Mouse (Mus musculus): ENCODE measurements around the gene Nek6.

Nek6 gene

DNA sequence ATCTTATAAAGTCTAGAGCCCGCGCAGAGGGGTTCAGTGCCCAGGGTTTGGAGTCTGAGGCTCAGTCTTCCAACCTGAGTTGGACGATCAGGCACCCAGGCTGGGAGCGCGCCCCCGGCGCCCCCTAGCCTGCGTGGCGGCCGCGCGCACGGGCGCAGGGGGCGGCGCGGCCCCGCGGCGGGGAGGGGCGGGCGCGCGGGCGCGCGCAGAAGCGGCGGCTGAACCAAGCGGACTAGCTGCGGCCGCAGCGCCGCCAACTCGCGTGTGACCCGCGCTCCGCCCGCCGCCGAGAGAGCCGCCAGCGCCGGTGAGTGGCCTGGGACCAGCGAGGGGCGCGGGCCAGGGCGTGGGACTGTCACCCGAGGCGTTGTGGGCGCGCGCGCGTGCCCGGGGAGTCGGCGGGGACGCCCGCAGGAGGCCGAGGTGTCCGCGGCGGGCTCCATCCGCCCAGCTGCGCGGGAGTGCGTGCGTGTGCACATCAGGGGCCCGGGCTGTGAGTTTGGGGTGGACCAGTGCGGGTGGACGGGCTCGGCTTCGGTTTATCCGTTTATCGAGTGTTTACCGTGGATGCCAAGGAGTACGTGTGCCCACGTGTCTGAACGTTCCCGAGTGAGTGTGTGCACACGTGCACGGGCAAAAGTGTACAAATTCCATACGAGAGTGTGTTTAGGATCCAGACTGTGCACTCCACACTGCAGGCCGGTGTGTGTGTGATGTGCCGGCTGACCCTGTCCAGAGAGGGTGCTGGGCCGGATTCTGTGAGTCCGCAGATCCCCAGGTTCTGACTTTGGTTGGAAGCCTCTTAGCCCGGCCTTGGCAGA lies at the start of gene Nek6:
Gene Nek6, plus strand, starts transcription at position 157 of the 821 bp plus-strand sequence.
- peak; percentile 77 for DNase-seq (ENCODE audit: extremely low spot score)

GRCm38 (mm10) chr2:38462323-38462722 lies 49.1 kb upstream of the Nek6 start:
- no peak for DNase-seq (ENCODE audit: extremely low spot score)

DNA sequence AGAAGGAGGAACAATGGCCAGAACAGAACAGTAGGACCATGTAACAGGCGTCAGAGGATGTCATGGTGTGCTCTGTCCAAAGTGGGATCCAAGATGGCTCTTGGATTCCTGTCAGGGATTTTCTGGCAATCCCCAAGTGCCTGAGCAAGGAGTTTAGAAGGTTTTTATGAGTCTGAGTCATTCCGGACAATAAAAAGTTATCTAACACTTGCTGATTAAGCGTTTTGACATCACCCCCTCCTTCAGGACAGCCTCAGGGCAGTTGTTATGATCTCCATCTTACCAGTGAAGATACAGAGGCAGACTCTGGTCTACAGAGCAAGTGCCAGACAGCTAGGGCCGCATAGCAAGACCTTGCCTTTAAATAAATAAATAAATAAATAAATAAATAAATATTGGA lies 42.6 kb upstream of the Nek6 start:
- DNase-seq (ENCODE audit: extremely low spot score): no peak

DNA sequence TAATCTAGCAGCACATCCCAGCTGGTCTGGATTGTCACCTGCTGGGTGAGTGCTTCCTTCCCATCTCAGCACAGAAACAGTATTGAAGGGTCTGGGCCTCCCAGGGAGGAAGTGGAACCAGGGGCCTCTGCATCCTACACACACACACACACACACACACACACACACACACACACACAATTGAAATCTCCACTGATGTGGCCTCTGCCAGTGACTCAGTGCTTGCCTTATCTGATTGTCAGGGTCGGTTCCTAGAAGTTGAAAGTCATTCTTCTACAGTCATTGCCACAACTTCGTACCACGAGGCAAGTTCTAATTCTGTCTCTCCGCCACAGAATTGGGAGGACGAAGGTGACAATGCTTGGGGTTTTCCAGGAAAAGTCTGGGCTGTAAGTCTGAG lies 39.7 kb upstream of the Nek6 start:
- no peak for DNase-seq (ENCODE audit: extremely low spot score)

- DNase-seq (ENCODE audit: extremely low spot score): no peak
Observed at GRCm38 (mm10) chr2:38472829-38473228, 38.6 kb upstream of the Nek6 start.

DNA sequence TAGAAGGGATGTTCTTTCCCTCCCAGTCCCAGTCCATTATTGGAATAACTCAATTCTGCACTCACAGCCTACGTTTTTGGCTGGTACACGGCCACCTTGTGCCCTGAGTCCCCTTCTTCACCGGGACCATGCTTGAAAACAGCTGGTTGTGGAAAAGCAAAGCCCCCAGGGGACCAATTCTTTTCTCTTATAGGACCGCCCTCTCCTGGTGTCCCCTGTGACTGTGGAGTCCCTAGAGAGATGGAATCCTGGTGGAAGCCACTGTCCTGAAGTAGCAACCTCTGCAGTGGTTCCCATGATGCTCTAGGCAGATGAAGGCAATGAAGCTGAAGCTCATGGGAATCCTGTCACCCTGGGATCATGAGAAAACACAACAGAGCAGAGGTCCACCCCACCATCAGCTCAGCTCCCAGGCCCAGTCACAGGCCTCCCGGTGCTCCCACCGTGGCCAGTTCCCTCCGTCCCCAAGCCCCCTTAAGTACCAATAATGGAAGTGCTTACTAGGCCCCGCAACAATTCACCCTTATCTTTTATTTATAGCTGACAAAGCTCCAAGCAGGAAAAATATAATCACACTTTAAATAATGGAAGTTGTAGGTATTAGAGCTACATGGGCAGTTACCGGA lies 34.5 kb upstream of the Nek6 start:
- no peak for DNase-seq (ENCODE audit: extremely low spot score)

DNA sequence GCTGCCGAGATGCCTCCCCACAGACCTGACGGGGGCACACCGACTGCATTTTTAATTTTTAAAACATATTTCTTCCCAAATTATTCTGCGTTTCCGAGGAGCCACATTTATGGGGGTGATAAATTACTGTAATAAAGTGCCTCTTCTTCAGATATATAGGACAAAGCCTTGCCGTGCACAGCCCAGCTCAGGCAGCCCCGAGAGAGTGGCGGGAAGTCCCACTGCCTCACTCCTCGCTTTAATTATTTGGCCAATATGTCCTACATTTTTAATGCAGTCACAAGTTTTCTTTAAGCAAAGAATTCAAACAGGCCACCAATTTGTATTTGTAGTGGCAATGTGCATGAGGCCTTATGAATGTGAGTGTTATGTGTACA lies 34.0 kb upstream of the Nek6 start:
- DNase-seq (ENCODE audit: extremely low spot score): no peak

- DNase-seq (ENCODE audit: extremely low spot score): no peak
Observed at GRCm38 (mm10) chr2:38478683-38479082, 32.8 kb upstream of the Nek6 start.

- no peak for DNase-seq (ENCODE audit: extremely low spot score)
Observed at GRCm38 (mm10) chr2:38479541-38479940, 31.9 kb upstream of the Nek6 start.

DNA sequence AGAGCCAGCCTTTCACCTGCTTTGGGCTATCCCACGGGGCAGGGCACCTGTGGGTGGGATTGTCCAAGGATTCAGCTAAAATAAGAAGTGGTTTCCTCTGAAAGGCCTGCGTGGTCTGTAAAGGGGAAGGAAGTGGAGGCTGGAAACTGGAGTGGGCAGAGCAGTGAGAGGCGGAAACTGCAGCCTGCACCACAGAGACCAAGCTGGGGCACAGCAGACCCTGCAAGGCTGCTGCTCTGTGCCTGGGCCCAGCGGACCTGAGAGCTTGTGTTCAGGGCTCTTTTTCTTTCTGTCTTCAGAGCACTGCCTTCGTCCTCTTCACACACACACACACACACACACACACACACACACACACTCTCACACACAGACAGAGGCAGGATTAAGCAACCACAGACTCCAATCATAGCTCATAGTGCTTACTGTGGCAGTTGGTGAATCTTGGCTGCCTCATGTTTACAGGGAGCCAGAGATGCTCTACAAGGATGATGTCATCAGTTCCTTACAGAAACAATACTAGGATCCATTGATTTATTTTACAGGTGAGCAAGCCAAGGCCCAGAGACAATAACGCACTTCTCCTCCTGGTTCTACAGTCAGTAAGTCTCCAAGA lies 30.2 kb upstream of the Nek6 start:
- DNase-seq (ENCODE audit: extremely low spot score): no peak

GRCm38 (mm10) chr2:38482122-38482521 lies 29.3 kb upstream of the Nek6 start:
- no peak for DNase-seq (ENCODE audit: extremely low spot score)

GRCm38 (mm10) chr2:38483058-38483704 lies 28.3 kb upstream of the Nek6 start:
- DNase-seq (ENCODE audit: extremely low spot score): no peak

GRCm38 (mm10) chr2:38484556-38484955 lies 26.9 kb upstream of the Nek6 start:
- DNase-seq (ENCODE audit: extremely low spot score): no peak

GRCm38 (mm10) chr2:38485409-38485808 lies 26.0 kb upstream of the Nek6 start:
- DNase-seq (ENCODE audit: extremely low spot score): no peak

- no peak for DNase-seq (ENCODE audit: extremely low spot score)
Observed at GRCm38 (mm10) chr2:38485957-38486931, 25.2 kb upstream of the Nek6 start.

- DNase-seq (ENCODE audit: extremely low spot score): no peak
Observed at GRCm38 (mm10) chr2:38497594-38497993, 13.8 kb upstream of the Nek6 start.

- no peak for DNase-seq (ENCODE audit: extremely low spot score)
Observed at GRCm38 (mm10) chr2:38501606-38502005, 9.8 kb upstream of the Nek6 start.

- no peak for DNase-seq (ENCODE audit: extremely low spot score)
Observed at GRCm38 (mm10) chr2:38502123-38502522, 9.3 kb upstream of the Nek6 start.

- DNase-seq (ENCODE audit: extremely low spot score): no peak
Observed at GRCm38 (mm10) chr2:38502747-38503146, 8.7 kb upstream of the Nek6 start.

DNA sequence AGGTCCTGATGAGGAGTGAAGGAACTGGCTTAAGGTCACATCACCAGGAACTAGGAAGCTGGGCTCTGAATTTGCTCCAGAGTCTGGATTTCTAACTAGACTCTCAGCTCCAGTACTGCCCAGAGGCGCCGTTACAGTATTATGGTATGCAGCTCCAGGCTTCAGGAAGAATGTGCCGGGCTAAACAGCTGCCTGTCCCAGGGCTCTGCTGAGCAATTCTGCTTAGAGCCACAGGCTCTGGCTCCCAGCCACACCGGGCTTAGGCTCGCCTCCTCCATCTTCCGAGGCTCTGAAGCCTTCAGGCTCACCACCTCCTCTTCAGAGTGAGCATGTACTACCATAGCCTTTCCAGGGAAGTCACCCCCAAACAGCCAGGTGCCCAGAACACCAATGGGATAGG lies 7.1 kb upstream of the Nek6 start:
- no peak for DNase-seq (ENCODE audit: extremely low spot score)

- DNase-seq (ENCODE audit: extremely low spot score): no peak
Observed at GRCm38 (mm10) chr2:38507181-38507580, 4.3 kb upstream of the Nek6 start.

Data from embryo, embryonic 9.5 days (tissue).